Mouse (Mus musculus): ENCODE results near the gene Mat2a.

Mat2a gene

GRCm38 (mm10) chr6:72383142-72383820 lies 56.1 kb downstream of the Mat2a start:
- in situ Hi-C loops (cut with MboI, MseI): no loop called here

Measured in T-helper 1 cell (primary cell).